Mouse (Mus musculus) layer of hippocampus, adult 2 months (tissue): Measurements from ENCODE around the gene Rab5c. TPM values are rescaled to one million over a fixed set of nuclear protein-coding genes. Genes with fewer than 3 reads are reported as not detected.

Source experiments
- DNase-seq, 2 experiments: peaks; one replicate each; pipeline ENCODE4 v3.0.0; 2022; ENCODE audit warnings: low spot score in 2 of 2
- H3K27ac ChIP-seq: fragments of 200-600 bp; 2 replicates; pipeline ENCODE4 v1.8.1; 2022
- H3K4me3 ChIP-seq: fragments of 200-600 bp; 2 replicates; pipeline ENCODE4 v1.8.1; 2022; ENCODE audit warnings: mild to moderate bottlenecking
- CTCF ChIP-seq: fragments of 200-600 bp; conservative IDR thresholded peaks from 2 replicates; pipeline ENCODE4 v1.8.1; 2022; ENCODE audit warnings: antibody characterized with exemption, mild to moderate bottlenecking, moderate library complexity
- total RNA-seq, 2 experiments: library from RNA; stranded (reverse); gene quantifications; 2 replicates each; pipeline ENCODE4 v1.2.3; 2021

Rab5c gene
- total RNA-seq, 2 experiments from 2014 or later = 137 to 148 TPM

GRCm38 (mm10) chr11:100762831-100763230, 24.8 kb upstream of the Rab5c start, which contains the start of gene Hcrt:
Hcrt (minus strand) TSS chr11:100762931.
- Histone ChIP-seq H3K27ac (peak within 1 kb of the TSS; percentile 21), H3K4me3 (peak within 1 kb of the TSS; percentile 56)
- no peak for DNase-seq
- no peak for TF ChIP-seq CTCF

DNA sequence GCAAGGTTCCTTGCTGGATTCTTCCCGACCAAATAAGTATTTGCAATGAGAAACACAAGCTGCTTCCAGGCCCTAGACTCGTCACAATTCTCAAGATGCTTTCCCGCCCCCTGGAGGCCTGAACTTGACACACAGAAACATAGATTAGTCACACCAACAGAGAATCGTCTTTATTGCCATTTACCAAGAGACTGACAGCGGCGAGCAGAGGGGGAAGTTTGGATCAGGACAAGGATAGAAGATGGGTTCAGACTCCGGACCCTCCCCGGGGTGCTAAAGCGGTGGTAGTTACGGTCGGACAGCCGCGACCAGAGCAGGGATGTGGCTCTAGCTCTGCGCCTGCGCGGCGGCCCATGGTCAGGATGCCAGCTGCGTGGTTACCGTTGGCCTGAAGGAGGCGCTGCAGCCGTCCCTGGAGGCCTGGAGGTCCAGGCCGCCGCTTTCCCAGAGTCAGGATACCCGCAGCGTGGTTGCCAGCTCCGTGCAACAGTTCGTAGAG, 23.6 kb upstream of the Rab5c start:
- peak overlapping the region; percentile 56 for H3K4me3 ChIP-seq
- peak; percentile 75 to 85 for DNase-seq
- peak overlapping the region; percentile 21 for H3K27ac ChIP-seq
- peak; percentile 89 for TF ChIP-seq CTCF

GRCm38 (mm10) chr11:100759611-100760233, 21.7 kb upstream of the Rab5c start, which contains the start of gene Kcnh4:
Kcnh4 (minus strand) TSS chr11:100759942.
- DNase-seq = peak; percentile 88 to 90
- Histone ChIP-seq H3K4me3 (peak within 1 kb of the TSS; percentile 56), H3K27ac (peak within 1 kb of the TSS; percentile 62; the same call in 1 of the 2 replicates)
- TF ChIP-seq CTCF = peak; percentile 63

DNA sequence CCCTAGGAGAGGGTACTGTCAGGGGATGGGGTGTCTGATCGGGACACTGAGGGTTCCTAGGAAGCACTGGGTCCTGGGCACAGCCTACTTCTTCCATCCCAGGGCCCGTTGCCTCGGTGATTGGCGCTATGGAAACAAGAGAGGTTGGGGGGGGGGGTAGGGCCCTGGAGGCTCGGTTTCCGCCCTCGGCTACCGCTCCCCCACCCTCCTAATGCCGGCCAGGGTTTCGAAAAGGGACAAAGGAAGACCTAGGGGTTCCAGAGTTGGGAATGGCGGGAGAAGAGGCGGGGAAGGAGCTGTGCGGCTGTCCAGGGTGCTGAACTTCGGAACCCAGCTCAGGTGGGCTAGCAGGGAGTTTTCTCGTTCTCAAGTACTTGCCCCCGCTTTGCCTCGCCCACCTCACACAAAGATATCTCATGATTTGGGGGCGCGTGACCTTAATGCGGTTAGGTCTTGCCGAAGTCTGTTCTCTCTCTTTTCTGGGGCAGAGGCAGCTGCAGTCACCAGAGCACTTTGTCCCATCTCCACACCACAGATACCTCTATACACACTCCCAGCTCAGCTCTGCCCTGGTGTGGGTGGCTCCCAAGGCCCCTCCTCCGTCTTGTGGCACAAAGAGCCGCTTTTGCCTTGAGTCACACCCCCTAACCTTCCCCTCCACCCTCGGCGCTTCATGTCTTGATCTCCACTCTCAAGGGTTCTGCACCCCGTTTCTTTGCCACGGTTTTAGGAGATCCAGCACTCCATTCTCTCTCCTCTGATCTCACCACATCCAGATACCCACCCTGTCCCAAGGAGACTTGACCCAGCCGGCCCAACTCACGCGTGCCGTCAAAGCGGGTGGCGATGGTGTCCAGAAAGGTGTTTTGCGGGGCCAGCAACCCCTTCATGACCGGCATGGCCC, 20.9 kb upstream of the Rab5c start:
- Histone ChIP-seq H3K4me3 (peak overlapping the region; percentile 56), H3K27ac (peak overlapping the region; percentile 62; the same call in 1 of the 2 replicates)
- no peak for DNase-seq
- TF ChIP-seq CTCF = no peak

GRCm38 (mm10) chr11:100757566-100757965, 19.6 kb upstream of the Rab5c start:
- Histone ChIP-seq H3K4me3 (no peak overlapping the region), H3K27ac (no peak overlapping the region)
- DNase-seq = no peak
- no peak for TF ChIP-seq CTCF

DNA sequence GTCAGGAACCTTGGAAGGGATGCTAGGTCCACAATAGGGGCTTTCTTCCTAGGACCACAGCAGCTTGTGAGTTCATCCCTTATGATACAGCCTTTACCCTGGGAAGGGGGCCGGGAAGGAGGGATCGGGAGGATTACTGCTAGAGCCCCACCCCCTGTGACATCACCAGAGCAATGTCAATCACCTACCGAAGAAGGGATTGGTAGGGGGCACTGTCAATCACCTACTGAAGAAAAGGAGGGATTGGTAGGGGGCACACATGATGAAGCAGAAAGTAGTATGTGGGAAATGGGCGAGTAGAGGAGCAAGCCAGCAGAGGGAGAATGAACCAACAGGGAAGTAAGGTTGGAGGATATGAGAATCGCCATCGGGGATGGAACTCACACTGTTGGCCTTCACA, 18.5 kb upstream of the Rab5c start:
- no peak for DNase-seq
- H3K4me3 ChIP-seq = no peak overlapping the region
- no peak for TF ChIP-seq CTCF
- no peak overlapping the region for H3K27ac ChIP-seq

GRCm38 (mm10) chr11:100754693-100755057, 16.7 kb upstream of the Rab5c start:
- DNase-seq = no peak
- TF ChIP-seq CTCF = no peak
- H3K27ac ChIP-seq = peak overlapping the region; percentile 75
- no peak overlapping the region for H3K4me3 ChIP-seq

GRCm38 (mm10) chr11:100754021-100754692, 16.1 kb upstream of the Rab5c start:
- H3K27ac ChIP-seq = peak overlapping the region; percentile 75
- DNase-seq = no peak
- no peak overlapping the region for H3K4me3 ChIP-seq

GRCm38 (mm10) chr11:100752294-100752693, 14.3 kb upstream of the Rab5c start:
- no peak for DNase-seq

More at GRCm38 (mm10) chr11:100754021-100754692, 16.1 kb upstream of the Rab5c start:
- TF ChIP-seq CTCF = no peak

GRCm38 (mm10) chr11:100750127-100750526, 12.1 kb upstream of the Rab5c start:
- DNase-seq = peak in 1 of 2 experiments; percentile 41
- TF ChIP-seq CTCF = no peak
- Histone ChIP-seq H3K27ac (no peak overlapping the region), H3K4me3 (no peak overlapping the region)

More at GRCm38 (mm10) chr11:100752294-100752693, 14.3 kb upstream of the Rab5c start:
- H3K4me3 ChIP-seq = no peak overlapping the region
- H3K27ac ChIP-seq = no peak overlapping the region
- no peak for TF ChIP-seq CTCF

GRCm38 (mm10) chr11:100749469-100749868, 11.5 kb upstream of the Rab5c start:
- Histone ChIP-seq H3K27ac (no peak overlapping the region), H3K4me3 (no peak overlapping the region)
- no peak for DNase-seq
- no peak for TF ChIP-seq CTCF

- peak in 1 of 2 experiments; percentile 23 for DNase-seq
- H3K4me3 ChIP-seq = no peak overlapping the region
- no peak overlapping the region for H3K27ac ChIP-seq
- no peak for TF ChIP-seq CTCF
These were observed 10.6 kb upstream of the Rab5c start for GRCm38 (mm10) chr11:100748620-100749019.

- no peak for TF ChIP-seq CTCF
These were observed 9.1 kb upstream of the Rab5c start for GRCm38 (mm10) chr11:100747114-100747513.

More at GRCm38 (mm10) chr11:100747114-100747513, 9.1 kb upstream of the Rab5c start:
- DNase-seq = no peak
- H3K27ac ChIP-seq = no peak overlapping the region
- no peak overlapping the region for H3K4me3 ChIP-seq
